ENCODE assay signal across 16 mouse cellular contexts in genomic region chr8:88947384-88947783, GRCm38 (mm10).
"Had no signal": no experiment of that assay in that cellular context is flagged by ENCODE, and none has a peak within 500 bp of the region (broad histone marks: within the 10 kb centered on the region; RNA-seq: fewer than 3 reads in every experiment).

No protein-coding gene starts in this region.

- H3K27ac ChIP-seq: neural tube, embryonic 13.5 days; neural tube, embryonic 15.5 days; stomach, embryonic 15.5 days; stomach, postnatal 0 days had no signal

- H3K4me3 ChIP-seq: neural tube, embryonic 13.5 days; neural tube, embryonic 15.5 days; stomach, embryonic 15.5 days had no signal

- H3K9me3 ChIP-seq: neural tube, embryonic 13.5 days; neural tube, embryonic 15.5 days; stomach, embryonic 15.5 days had no signal

- H3K9ac ChIP-seq: neural tube, embryonic 13.5 days; neural tube, embryonic 15.5 days; stomach, embryonic 15.5 days had no signal

- H3K4me1 ChIP-seq: neural tube, embryonic 13.5 days; neural tube, embryonic 15.5 days; stomach, embryonic 15.5 days had no signal

- DNase-seq: retina, postnatal 1 day; right cerebral cortex, adult 18-20 months; right cerebral cortex, postnatal 14 days; right cerebral cortex, postnatal 25 days; right cerebral cortex, postnatal 4 days; spleen, adult 18-20 months; thymus, adult 18-20 months; thymus, adult 2 months; thymus, postnatal 14 days; thymus, postnatal 25 days; thymus, postnatal 36 days; thymus, postnatal 4 days had no signal

- H3K36me3 ChIP-seq: neural tube, embryonic 13.5 days; neural tube, embryonic 15.5 days; stomach, embryonic 15.5 days had no signal

- H3K4me2 ChIP-seq: neural tube, embryonic 13.5 days; neural tube, embryonic 15.5 days; stomach, embryonic 15.5 days had no signal

- H3K27me3 ChIP-seq: neural tube, embryonic 13.5 days; neural tube, embryonic 15.5 days; stomach, embryonic 15.5 days had no signal
